Mouse (Mus musculus): Measurements from ENCODE around the gene Tdpoz2.
"Not testable (repeated sequence)": the region's sequence is repeated elsewhere in the genome, so short reads cannot be mapped to it uniquely, and the experiment has no call there.

GRCm38 (mm10) chr3:93692970-93693369, 40.5 kb upstream of the Tdpoz2 start, which contains the start of gene Gm37596:
- TF ChIP-seq CHD1 (IDR thresholded peaks at IDR 0.05; ENCODE audit: low read depth, low read length); POLR2AphosphoS2 (IDR thresholded peaks at IDR 0.05; ENCODE audit: low read length): not testable (repeated sequence)

All from MEL (cell line).